Mouse (Mus musculus) right cerebral cortex, postnatal 4 days (tissue): Measurements from ENCODE around the gene Cdk20.
"Not testable (repeated sequence)": the region's sequence is repeated elsewhere in the genome, so short reads cannot be mapped to it uniquely, and the experiment has no call there.

Experiments used
- DNase-seq: peaks from one replicate; pipeline ENCODE4 v3.0.0-alpha.2; 2022

The Cdk20 gene

DNA sequence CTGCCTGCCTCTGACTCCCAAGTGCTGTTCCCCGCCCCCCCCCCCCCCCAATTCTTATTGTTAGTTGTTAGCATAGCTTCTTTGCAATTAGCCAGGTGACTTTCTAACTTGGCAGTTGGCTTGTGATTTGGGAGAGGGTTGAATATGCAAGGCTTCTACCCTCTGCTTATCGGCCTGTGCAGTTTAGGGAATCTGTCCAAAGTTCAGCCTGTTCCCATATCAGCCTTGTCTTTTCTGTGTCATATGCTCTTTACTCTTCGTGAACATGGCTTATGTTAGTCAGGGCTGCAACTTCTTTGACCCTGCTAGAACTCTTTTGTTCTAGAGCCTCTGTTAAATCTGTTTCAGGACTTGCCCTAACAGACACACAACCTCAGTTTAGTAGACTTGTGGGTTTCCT is 7.8 kb upstream of the Cdk20 start:
- DNase-seq: no peak

DNA sequence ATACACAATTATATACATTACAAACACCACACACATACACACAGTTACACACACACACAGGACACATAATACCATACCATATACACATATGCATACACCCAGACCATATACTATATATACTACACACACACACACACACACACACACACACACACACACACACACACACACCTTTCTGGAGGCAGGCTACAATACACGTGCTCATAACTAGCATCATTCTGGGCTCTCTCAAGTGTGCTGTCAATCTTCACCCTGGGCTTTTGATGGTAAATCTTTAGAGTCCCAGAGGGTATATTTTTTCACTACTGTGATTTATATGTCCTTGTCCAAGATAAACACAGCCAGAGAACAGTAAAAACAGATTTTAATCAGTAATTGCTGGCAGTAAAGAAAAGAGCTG is 6.8 kb upstream of the Cdk20 start:
- DNase-seq: no peak

DNA sequence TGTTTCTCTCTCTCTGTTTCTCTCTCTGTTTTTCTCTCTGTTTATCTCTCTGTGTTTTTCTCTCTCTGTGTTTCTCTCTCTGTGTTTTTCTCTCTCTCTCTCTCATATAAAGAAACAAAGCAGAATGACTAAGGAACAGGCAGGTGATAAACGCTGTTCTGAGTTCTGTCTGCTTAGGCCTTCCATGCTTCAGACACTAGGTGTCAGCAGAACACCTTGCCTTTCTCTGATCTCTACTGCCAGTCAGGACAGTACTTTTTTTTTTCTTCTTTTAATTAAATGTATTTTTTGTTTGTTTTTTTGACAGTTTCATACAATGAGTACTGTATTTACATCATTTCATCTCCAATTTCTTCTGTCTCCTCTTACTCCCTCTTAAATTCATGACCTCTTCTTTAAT is 2.8 kb upstream of the Cdk20 start:
- no peak for DNase-seq

DNA sequence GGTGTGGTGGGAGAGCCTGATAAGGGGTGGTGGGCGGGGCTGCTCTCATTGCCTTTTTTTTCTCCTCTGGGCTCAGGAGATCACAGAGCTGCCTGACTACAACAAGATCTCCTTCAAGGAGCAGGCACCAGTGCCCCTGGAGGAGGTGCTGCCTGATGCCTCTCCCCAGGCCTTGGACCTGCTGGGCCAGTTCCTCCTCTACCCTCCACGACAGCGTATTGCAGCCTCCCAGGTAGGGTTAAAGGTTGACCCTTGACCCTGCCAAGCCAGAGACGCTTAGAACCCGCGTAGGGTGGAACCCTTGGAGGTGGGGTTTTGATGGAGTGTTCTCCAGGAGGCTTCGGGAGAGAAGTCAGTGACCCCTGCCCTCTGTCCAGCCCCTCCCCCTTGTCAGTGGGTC is 5.7 kb downstream of the Cdk20 start:
- no peak for DNase-seq

DNA sequence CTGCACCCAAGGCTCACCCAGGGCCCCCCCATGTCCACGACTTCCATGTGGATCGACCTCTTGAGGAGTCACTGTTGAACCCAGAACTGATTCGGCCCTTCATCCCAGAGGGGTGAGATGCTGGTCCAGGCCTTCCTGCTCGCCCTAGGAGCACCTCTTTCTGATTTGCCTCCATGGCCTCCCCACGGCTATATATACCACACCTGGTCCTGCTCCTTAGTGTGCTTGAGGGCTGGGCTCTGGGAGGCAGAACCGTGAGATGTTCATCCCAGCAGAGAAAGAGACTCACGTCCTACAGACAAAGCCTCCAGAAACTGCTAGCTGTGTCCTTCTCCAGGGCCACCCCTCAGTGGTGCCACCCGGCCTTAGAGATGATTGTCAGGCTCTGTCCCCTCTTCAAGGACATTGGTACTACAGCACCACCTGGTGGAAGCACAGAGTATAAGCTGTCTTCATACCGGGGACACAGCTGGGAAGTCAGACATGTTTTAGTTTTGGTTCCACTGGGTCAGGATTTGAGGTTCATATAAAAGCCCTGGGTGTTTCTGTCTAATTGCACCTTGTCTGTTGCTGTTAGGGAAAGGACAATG is 6.8 kb downstream of the Cdk20 start:
- peak; percentile 63 for DNase-seq

DNA sequence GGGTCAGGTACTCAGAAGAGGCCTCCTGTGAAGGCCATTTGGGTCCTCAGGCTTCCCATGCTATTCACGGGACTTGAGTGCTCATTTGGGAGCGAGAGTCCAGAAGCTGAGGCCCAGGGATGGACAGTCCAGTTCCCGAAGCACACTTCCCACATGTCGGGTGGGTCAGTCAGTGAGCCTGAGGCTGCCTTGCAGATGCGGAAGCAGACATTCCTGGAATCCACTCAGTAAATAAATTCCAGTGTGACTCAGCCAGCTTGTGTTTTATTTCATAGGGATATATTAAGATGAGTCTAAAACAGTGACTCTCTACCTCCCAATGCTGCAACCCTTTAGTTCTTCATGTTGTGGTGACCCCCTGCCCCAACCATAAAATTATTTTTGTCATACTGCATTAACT is 7.4 kb downstream of the Cdk20 start:
- no peak for DNase-seq

DNA sequence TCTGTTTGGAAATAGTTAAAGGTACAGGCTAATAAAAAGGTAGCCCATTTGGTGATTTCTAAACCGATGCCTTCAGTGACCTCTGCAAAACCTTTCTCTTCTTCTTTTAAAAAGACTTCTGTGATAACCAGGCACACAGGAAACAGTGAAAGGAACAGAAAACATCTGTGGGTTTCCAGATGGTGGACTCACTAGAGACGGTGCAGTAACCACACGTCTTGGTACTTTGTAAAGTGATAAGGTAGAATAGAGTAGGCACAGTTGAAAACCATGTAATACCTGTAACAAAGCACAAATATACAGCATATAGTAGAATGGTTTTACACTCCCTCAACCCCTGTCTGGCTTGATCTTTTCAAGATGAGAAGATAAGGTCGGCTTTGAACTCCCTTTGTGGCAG is 8.5 kb downstream of the Cdk20 start:
- DNase-seq: no peak

DNA sequence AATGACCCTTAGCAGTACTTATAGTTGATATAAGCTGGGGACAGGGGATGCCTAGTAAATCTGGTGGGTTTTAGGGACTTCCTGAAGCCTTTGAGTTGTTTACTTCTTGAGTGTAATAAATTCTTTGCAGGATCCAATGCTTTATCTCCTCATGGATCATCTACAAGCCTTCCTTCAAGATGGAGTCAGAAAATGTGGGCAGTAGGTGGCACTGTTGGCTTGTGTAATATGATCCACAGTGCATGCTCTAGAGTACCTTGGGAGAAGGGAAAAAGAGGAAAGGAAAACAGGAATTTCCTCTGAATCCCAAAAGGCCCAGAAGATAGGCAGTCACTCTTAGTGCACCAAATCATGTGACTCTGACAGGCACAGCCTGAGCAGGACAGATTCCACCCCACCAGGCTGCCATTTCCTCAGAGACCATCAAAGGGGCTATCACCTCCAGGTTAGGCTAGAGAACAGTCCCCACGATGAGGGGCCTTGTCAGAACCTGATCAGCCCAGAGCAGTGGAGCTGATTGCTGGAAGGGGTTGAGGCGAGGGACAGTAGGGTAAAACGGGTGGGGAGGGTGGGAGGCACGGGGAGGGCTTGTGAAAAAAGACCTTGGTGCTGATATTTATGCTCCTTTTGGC is 11.3 kb downstream of the Cdk20 start:
- DNase-seq: peak; percentile 78

DNA sequence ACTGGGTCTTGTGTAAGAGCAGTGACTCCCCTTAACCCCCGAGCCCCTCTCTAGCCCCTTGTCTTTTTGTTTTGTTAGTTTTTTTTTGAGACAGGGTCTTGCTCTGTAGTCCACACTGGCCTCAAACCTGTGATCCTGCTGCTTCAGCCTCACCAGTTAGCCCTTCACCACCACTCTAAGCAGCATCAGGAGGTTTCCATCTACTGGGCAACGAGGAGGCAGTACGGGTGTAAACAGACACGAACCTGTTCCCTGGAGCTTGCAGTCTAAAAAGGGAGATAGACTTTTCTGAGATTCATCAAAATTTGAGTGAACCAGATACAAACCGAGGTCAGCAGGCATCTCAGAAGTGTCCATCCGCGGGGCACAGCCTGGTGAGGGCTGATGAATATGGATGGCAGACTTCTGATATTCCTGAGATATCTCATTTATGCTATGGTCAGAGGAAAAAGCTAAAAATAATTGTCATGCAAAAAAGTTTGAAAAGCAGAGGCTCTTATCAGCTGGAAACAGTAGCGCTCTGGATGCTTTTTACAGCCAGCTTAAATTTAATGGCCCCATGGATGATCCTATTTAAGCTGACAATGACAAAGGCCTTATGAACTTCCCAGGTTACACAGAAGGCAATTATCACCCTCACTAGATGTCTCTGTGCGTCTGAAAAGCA is 13.3 kb downstream of the Cdk20 start:
- DNase-seq: no peak

DNA sequence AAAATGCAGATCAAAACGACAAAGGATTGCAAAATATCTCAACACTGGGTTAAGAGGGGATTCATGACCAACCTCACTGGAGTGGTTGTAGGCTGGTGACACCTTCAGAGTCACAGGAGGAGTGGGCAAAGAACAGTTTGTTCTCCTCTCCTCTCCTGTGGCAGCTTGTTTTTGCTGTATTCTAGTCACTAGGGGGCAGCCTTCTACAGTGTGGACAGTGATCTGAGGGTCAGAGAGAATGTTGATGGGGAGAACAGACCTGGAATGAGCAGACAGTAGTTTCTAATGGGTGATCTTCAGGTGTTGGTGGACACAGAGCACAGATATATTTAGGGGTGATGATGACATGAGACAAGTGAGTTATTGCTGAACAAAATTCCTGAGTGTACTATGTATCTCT is 15.8 kb downstream of the Cdk20 start:
- no peak for DNase-seq

DNA sequence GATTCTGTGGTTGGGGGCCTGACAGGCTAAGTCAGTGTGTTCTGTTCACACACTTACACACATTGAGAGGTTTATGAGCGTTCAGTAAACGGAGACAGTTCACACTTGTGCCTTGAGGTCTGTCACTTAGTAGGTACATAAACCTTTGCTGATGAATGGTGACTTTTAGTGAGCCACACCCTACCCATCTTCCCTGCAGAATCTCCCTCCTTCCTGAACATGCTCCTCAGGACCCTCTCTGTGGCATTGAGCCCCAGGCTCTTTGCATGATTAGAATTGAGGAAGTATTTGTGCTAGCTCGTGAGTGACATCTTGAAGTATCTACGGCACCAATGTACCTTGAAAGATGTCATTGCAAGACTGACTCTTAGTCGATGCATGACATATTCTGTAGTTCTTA is 16.6 kb downstream of the Cdk20 start:
- no peak for DNase-seq

DNA sequence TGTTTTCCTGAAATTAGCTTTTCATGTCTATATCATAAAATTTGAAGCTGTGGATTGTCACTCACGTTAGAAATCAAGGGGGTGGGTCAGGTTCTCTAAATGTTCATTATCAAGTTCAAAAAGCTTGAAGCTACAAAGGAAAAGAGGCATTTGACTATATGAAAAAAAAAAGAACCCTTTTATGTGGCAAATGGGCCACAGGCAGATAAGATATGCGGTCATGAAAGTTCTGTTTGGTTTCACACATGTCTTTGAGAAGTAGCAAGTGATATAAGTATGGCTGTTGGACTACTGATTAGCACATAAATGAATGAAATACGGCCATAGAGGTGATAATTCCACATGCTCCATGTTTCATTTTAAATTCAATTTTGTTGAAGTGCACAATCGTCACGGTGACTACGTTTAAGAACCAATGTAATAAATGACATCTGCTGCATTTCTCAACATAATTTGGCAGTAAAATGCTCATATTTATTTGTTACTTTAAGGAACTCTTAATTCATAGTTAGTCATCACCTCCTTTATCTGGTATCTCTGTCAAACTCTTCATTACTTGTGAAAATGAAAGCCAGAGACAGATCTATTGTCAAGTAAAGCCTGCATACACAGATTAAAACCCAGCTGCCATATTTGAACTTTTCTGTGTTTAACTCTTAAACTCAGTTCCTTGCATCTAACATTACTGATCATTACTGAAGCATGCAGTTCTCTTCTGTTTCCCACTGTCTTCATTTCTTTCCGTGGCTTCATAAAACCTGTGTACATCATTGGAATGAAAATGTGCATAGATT is 18.1 kb downstream of the Cdk20 start:
- no peak for DNase-seq

DNA sequence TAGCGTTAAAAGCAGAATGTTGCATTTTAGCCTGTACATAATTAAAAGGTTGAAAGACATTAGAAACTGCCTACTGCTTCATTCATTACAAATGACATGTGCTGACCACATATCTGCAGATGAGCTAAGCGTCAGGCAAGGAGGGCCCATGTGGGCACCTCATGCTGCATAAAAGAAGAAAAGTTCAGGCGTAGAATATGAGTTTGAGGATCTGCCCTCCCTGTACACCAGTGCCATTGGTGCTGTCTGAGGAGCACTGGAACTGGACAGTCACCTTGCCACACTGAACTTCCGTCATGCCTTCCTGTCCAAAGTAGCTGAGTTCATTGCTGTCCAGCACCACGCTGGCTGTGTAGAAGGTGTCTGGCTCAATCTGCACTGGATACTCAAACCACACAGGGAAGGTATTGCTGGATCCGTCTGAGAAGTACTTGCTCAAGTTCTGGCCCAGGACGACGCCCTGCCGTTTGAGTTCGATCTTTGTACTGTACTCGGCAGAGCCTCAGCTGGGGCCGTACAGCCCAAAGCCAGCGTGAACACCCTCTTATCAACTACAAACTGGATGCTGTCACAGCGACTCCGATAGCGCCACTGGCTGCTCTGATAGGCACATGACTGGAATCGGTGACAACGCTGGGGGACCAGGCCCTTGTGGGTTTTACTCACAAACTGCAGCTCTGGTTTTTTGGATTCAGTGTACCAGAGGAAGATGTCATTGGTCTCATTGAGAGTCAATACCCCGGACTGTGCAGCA is 25.3 kb downstream of the Cdk20 start:
- DNase-seq: not testable (repeated sequence)

DNA sequence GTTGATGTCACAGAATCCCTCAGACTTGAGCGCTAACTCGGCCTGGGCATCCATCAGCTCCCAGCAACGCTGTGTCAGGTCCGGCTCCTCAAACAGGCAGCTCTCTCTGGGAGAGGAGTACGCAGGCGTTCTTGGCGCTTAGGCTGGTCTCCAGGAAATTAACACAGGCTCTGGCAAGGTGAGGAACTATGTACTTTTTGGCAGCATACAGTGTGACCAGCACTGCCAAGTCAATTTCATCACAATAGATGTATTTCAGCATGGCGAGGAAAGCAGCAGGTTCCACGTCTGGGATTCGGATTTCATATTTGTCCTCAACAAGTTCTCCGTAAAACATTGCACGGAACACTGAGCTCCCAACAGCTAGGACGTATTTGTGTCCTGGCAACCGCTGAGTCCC is 26.1 kb downstream of the Cdk20 start:
- no peak for DNase-seq

DNA sequence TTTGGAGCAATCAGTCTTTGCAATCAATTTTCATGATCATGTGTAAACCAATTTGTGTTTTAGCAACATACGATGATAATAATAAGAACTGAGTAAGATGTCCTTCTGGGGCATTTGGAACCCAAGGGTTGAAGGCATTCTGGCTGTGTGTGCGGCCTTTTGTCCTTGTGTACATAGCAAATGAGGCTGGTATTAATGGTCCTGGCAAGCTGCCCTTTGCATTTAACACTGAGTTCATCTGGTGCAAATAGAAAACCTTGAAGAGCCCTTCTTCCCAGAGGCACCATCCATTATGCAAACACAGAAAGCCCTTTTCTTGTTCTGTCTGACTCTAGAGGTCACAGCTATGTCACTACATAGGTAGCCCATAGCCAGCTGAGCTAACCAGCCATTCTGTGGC is 30.5 kb downstream of the Cdk20 start:
- DNase-seq: no peak

DNA sequence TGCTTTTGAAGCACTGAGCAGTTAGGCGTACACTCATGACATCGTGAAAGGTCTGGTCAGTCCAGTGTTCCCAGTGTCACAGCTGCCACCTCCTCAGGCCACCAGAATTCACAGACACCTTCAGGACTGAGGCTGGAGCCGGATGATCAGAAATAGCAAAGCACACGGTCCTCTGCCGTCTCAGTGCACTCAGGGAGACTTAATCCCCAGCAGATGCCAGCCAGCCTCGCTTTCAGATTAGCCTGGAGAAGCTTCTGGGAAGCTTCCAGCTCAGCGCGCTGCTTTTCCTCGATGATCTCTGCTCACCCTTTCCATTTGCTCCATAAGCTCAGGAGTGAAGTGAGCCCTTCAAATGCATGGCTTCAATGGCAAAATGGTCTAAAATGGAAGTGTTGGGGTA is 33.1 kb downstream of the Cdk20 start:
- DNase-seq: peak; percentile 22

DNA sequence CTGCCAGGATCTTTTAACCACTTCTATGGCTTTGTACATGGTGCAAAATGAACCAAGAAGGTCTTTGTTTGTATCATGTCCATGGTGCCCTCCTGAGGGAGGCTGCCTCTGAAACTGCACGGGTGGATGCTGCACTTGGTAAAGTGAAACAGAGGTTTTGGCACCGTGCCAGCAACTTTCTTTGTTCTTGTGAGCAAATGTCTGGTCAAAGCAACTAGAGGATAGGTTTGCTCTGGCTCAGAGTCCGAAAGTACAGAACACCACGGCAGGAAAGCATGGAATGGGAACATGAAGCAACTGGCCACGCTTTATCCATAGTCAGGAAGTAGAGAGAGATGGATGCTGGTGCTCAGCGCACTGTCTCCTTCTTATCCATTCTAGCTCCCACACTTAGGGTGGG is 35.8 kb downstream of the Cdk20 start:
- peak; percentile 47 for DNase-seq

DNA sequence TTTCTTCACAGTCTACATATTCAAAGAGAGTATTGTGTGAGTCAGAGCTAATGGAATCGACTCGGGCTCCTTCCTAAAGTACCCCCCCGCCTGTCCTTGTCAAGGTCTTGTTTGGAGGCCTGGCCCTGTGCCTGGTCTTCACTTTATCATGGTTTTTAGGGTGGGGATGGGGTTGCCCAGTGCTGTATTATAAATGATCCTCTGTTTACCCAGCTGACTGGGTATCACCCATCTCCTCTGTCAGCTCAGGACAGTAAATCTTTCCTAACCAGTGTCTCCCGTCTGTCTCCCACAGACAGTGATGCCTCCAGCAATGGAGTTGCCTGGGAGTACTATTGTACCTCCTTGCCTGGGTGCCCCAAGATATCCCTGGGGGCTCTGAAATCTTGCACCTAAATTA is 45.9 kb downstream of the Cdk20 start:
- no peak for DNase-seq

DNA sequence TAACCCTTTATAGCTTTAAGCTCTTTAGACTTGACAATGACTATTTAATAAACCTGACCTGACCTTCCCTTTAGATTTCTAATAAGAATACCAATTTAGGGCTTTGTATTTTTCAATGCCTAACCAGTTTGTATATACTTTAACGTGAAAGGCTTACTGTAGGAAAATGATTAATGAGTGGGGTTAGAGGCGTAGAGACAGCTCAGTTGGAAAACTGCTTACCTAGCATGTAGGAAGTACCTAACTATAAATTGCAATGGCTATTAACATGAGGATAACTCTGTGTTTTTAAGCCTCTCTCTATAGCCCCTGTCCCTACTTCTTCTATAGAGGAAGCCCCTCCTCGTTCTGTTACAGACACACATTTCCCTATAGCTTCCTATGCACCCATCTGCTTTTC is 47.8 kb downstream of the Cdk20 start:
- no peak for DNase-seq

DNA sequence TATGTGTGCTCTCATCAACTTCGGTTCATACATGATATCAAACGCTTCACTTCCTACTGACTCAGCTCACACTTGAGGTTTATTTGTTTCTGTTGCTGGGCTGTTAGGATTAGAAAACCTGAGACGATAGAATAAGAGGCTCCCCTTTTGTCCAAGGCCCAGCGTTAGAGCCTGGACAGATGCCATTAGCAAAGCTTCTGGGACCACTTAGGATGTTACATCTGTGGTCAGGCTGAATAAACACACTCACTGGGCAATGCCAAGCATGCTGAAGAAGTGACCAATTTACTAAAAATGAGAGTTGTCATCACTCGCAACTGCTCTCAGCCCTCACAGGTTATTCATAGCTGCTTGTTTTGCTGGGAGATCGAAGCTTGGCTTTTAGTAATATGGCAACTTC is 57.8 kb downstream of the Cdk20 start:
- no peak for DNase-seq
